Mouse (Mus musculus) hindbrain, embryonic 16.5 days (tissue): ENCODE measurements around the gene Aff3. TPM values are rescaled to one million over a fixed set of nuclear protein-coding genes. Genes with fewer than 3 reads are reported as not detected.

Source experiments
- ATAC-seq: fragments of 200-750 bp; cut with Nextera tagmentation; 2 replicates; pipeline ENCODE4 v1.8.0; 2017; ENCODE audit warnings: moderate TSS enrichment, moderate library complexity
- H3K27ac ChIP-seq: fragments of 300-500 bp; sonication (generic); 2 replicates; pipeline ENCODE4 v1.5.1; 2014; ENCODE audit warnings: low read depth, mild to moderate bottlenecking, control low read depth, low read length, moderate library complexity
- H3K27me3 ChIP-seq: fragments of 300-500 bp; sonication (generic); replicated peaks from 2 replicates; pipeline ENCODE4 v1.6.1; 2014; ENCODE audit warnings: low read length; ENCODE audit not compliant: control insufficient read depth, insufficient read depth
- H3K36me3 ChIP-seq: fragments of 300-500 bp; sonication (generic); 2 replicates; pipeline ENCODE4 v1.6.1; 2014; ENCODE audit warnings: mild to moderate bottlenecking, low read length, moderate library complexity, mixed read lengths; ENCODE audit not compliant: control insufficient read depth, insufficient read depth
- H3K4me1 ChIP-seq: fragments of 300-500 bp; sonication (generic); 2 replicates; pipeline ENCODE4 v1.6.1; 2014; ENCODE audit warnings: low read depth, low read length; ENCODE audit not compliant: control insufficient read depth, insufficient read depth
- H3K4me2 ChIP-seq: fragments of 300-500 bp; sonication (generic); 2 replicates; pipeline ENCODE4 v1.6.1; 2014; ENCODE audit warnings: mild to moderate bottlenecking, low read length, control low read depth, moderate library complexity
- H3K4me3 ChIP-seq: fragments of 300-500 bp; sonication (generic); 2 replicates; pipeline ENCODE4 v1.5.1; 2014; ENCODE audit warnings: mild to moderate bottlenecking, low read length, control low read depth, moderate library complexity
- H3K9ac ChIP-seq: fragments of 300-500 bp; sonication (generic); 2 replicates; pipeline ENCODE4 v1.6.1; 2014; ENCODE audit warnings: low read depth, mild to moderate bottlenecking, control low read depth, low read length, moderate library complexity
- H3K9me3 ChIP-seq: fragments of 300-500 bp; sonication (generic); 2 replicates; pipeline ENCODE4 v1.6.1; 2014; ENCODE audit warnings: mild to moderate bottlenecking, low read length, moderate library complexity; ENCODE audit not compliant: control insufficient read depth
- WGBS: fragments of 180-500 bp; shearing (Covaris S2); extraction: QIAGEN DNeasy Blood & Tissue Kit; methylation state at CpG from one replicate; pipeline ENCODE4 v1.1.7; 2014; 5-methylcytosine and 5-hydroxymethylcytosine counted together
- polyA plus RNA-seq: library from polyadenylated mRNA; unstranded; fragments of >200 nt; fragmentation: Nextera tagmentation; extraction: Ambion mirVana; gene quantifications from 2 replicates; pipeline ENCODE4 v1.2.1, GENCODE M21; 2015

Aff3 gene
- polyA plus RNA-seq, 1 experiment from 2014 or later: 8.4 TPM

GRCm38 (mm10) chr1:38478246-38478743 is 186.5 kb downstream of the Aff3 start:
- WGBS: 65% methylated on average over 9 of the region's 9 CpGs
- Histone ChIP-seq H3K36me3 (no peaks in the 10 kb centered on the region), H3K4me1 (no peaks in the 10 kb centered on the region; the same call in 1 of the 2 replicates), H3K27me3 (no peaks in the 10 kb centered on the region), H3K9me3 (no peaks in the 10 kb centered on the region), H3K4me2 (no peak overlapping the region), H3K27ac (no peak overlapping the region), H3K4me3 (no peak overlapping the region), H3K9ac (no peak overlapping the region)
- ATAC-seq: no peak

GRCm38 (mm10) chr1:38470817-38471216 is 193.9 kb downstream of the Aff3 start:
- WGBS: 70% methylated on average over 11 of the region's 11 CpGs
- H3K4me1 ChIP-seq: no peaks in the 10 kb centered on the region; the same call in 1 of the 2 replicates
- no peaks in the 10 kb centered on the region for H3K36me3 ChIP-seq
- H3K27ac ChIP-seq: no peak overlapping the region
- ATAC-seq: no peak
- H3K4me2 ChIP-seq: no peak overlapping the region
- no peaks in the 10 kb centered on the region for H3K27me3 ChIP-seq
- H3K9ac ChIP-seq: no peak overlapping the region
- no peak overlapping the region for H3K4me3 ChIP-seq
- no peaks in the 10 kb centered on the region for H3K9me3 ChIP-seq

GRCm38 (mm10) chr1:38470166-38470565 is 194.6 kb downstream of the Aff3 start:
- Histone ChIP-seq H3K9ac (no peak overlapping the region), H3K36me3 (no peaks in the 10 kb centered on the region), H3K27me3 (no peaks in the 10 kb centered on the region), H3K27ac (no peak overlapping the region), H3K4me3 (no peak overlapping the region), H3K9me3 (no peaks in the 10 kb centered on the region), H3K4me2 (no peak overlapping the region), H3K4me1 (no peaks in the 10 kb centered on the region; the same call in 1 of the 2 replicates)
- no peak for ATAC-seq
- 78% methylated on average over 5 of the region's 5 CpGs for WGBS

GRCm38 (mm10) chr1:38467305-38468083 is 197.3 kb downstream of the Aff3 start:
- H3K36me3 ChIP-seq: no peaks in the 10 kb centered on the region
- no peak overlapping the region for H3K9ac ChIP-seq
- no peaks in the 10 kb centered on the region for H3K9me3 ChIP-seq
- ATAC-seq: peak; percentile 50; the same call in 1 of the 2 replicates
- H3K27me3 ChIP-seq: no peaks in the 10 kb centered on the region
- no peak overlapping the region for H3K27ac ChIP-seq
- no peaks in the 10 kb centered on the region; the same call in 1 of the 2 replicates for H3K4me1 ChIP-seq
- WGBS: 42% methylated on average over 7 of the region's 7 CpGs
- H3K4me3 ChIP-seq: no peak overlapping the region
- no peak overlapping the region for H3K4me2 ChIP-seq

GRCm38 (mm10) chr1:38456719-38457269 is 208.0 kb downstream of the Aff3 start:
- Histone ChIP-seq H3K4me3 (no peak overlapping the region), H3K4me2 (no peak overlapping the region), H3K36me3 (no peaks in the 10 kb centered on the region), H3K27ac (no peak overlapping the region), H3K9me3 (no peaks in the 10 kb centered on the region), H3K27me3 (no peaks in the 10 kb centered on the region), H3K4me1 (peaks cover 4% of the 10 kb centered on the region; the same call in 1 of the 2 replicates), H3K9ac (no peak overlapping the region)
- no peak for ATAC-seq
- WGBS: 43% methylated on average over 7 of the region's 7 CpGs

- H3K27me3 ChIP-seq: no peaks in the 10 kb centered on the region
- H3K9ac ChIP-seq: no peak overlapping the region
- no peaks in the 10 kb centered on the region for H3K9me3 ChIP-seq
- no peak overlapping the region for H3K27ac ChIP-seq
- no peak overlapping the region for H3K4me2 ChIP-seq
- H3K36me3 ChIP-seq: no peaks in the 10 kb centered on the region
- no peak for ATAC-seq
- peaks cover 16% of the 10 kb centered on the region for H3K4me1 ChIP-seq
- 90% methylated on average over 8 of the region's 8 CpGs for WGBS
- no peak overlapping the region for H3K4me3 ChIP-seq
These were observed 209.8 kb downstream of the Aff3 start for GRCm38 (mm10) chr1:38454921-38455320.

GRCm38 (mm10) chr1:38451367-38451766 is 213.4 kb downstream of the Aff3 start:
- H3K4me3 ChIP-seq: no peak overlapping the region
- peak overlapping the region; percentile 58; the same call in 1 of the 2 replicates for H3K27ac ChIP-seq
- no peak overlapping the region for H3K9ac ChIP-seq
- WGBS: 81% methylated on average over 6 of the region's 6 CpGs
- H3K4me2 ChIP-seq: no peak overlapping the region
- H3K4me1 ChIP-seq: peaks cover 21% of the 10 kb centered on the region
- H3K27me3 ChIP-seq: no peaks in the 10 kb centered on the region
- ATAC-seq: no peak
- no peaks in the 10 kb centered on the region for H3K9me3 ChIP-seq
- H3K36me3 ChIP-seq: no peaks in the 10 kb centered on the region

- no peaks in the 10 kb centered on the region for H3K27me3 ChIP-seq
- no peaks in the 10 kb centered on the region for H3K36me3 ChIP-seq
- no peak overlapping the region for H3K9ac ChIP-seq
- peak overlapping the region; percentile 69 for H3K27ac ChIP-seq
- H3K4me2 ChIP-seq: no peak overlapping the region
- no peak overlapping the region for H3K4me3 ChIP-seq
- H3K4me1 ChIP-seq: peaks cover 24% of the 10 kb centered on the region
- whole genome bisulfite sequencing: 46% methylated on average over 9 of the region's 12 CpGs
- no peaks in the 10 kb centered on the region for H3K9me3 ChIP-seq
- peak; percentile 96 for ATAC-seq
These were observed 214.1 kb downstream of the Aff3 start for GRCm38 (mm10) chr1:38450677-38451076.

GRCm38 (mm10) chr1:38449816-38450478 is 214.8 kb downstream of the Aff3 start:
- Histone ChIP-seq H3K36me3 (no peaks in the 10 kb centered on the region), H3K4me1 (peaks cover 24% of the 10 kb centered on the region), H3K9me3 (no peaks in the 10 kb centered on the region), H3K27me3 (no peaks in the 10 kb centered on the region), H3K4me2 (no peak overlapping the region), H3K9ac (no peak overlapping the region), H3K27ac (peak overlapping the region; percentile 69), H3K4me3 (no peak overlapping the region)
- no peak for ATAC-seq
- WGBS: 75% methylated on average over 7 of the region's 7 CpGs
